Mouse (Mus musculus) layer of hippocampus, adult 8-10 months (tissue): ENCODE measurements around the gene Caln1. TPM values are rescaled to one million over a fixed set of nuclear protein-coding genes. Genes with fewer than 3 reads are reported as not detected.
"Not testable (repeated sequence)": the region's sequence is repeated elsewhere in the genome, so short reads cannot be mapped to it uniquely, and the experiment has no call there.

Experiments used
- DNase-seq, 2 experiments: peaks; one replicate each; pipeline ENCODE4 v3.0.0; 2022; ENCODE audit warnings: low spot score in 2 of 2
- total RNA-seq, 4 experiments: library from RNA; stranded (reverse); gene quantifications; 2 replicates each; pipeline ENCODE4 v1.2.4; 2022

Caln1 gene
- total RNA-seq, 4 experiments from 2014 or later, result 127 to 148 (median 137) TPM

GRCm38 (mm10) chr5:130515395-130515794 is 146.1 kb downstream of the Caln1 start:
- DNase-seq, result no peak

GRCm38 (mm10) chr5:130520527-130520926 is 151.3 kb downstream of the Caln1 start:
- DNase-seq, result no peak

- no peak for DNase-seq
Observed at GRCm38 (mm10) chr5:130527416-130527815, 158.2 kb downstream of the Caln1 start.

- DNase-seq, result no peak
Observed at GRCm38 (mm10) chr5:130547496-130547895, 178.2 kb downstream of the Caln1 start.

GRCm38 (mm10) chr5:130553916-130554315 is 184.7 kb downstream of the Caln1 start:
- no peak for DNase-seq

- DNase-seq, result no peak
Observed at GRCm38 (mm10) chr5:130563146-130563545, 193.9 kb downstream of the Caln1 start.

GRCm38 (mm10) chr5:130566002-130566401 is 196.7 kb downstream of the Caln1 start:
- no peak for DNase-seq

GRCm38 (mm10) chr5:130577581-130577980 is 208.3 kb downstream of the Caln1 start:
- DNase-seq, result no peak

GRCm38 (mm10) chr5:130584042-130584441 is 214.8 kb downstream of the Caln1 start:
- DNase-seq, result no peak

GRCm38 (mm10) chr5:130586257-130586656 is 217.0 kb downstream of the Caln1 start:
- no peak for DNase-seq

GRCm38 (mm10) chr5:130596541-130596940 is 227.3 kb downstream of the Caln1 start:
- DNase-seq, result no peak

- no peak for DNase-seq
Observed at GRCm38 (mm10) chr5:130613657-130614056, 244.4 kb downstream of the Caln1 start.

GRCm38 (mm10) chr5:130614209-130614608 is 245.0 kb downstream of the Caln1 start:
- DNase-seq, result no peak

GRCm38 (mm10) chr5:130620060-130620459 is 250.8 kb downstream of the Caln1 start:
- no peak for DNase-seq

GRCm38 (mm10) chr5:130623206-130623605 is 254.0 kb downstream of the Caln1 start:
- DNase-seq, result peak; percentile 29 to 42

- DNase-seq, result peak in 1 of 2 experiments; percentile 15
Observed at GRCm38 (mm10) chr5:130627800-130628199, 258.5 kb downstream of the Caln1 start.

GRCm38 (mm10) chr5:130635397-130635796 is 266.1 kb downstream of the Caln1 start:
- DNase-seq, result no peak

- no peak for DNase-seq
Observed at GRCm38 (mm10) chr5:130641881-130642280, 272.6 kb downstream of the Caln1 start.

- DNase-seq, result not testable (repeated sequence)
Observed at GRCm38 (mm10) chr5:130646126-130646525, 276.9 kb downstream of the Caln1 start.

- DNase-seq, result no peak
Observed at GRCm38 (mm10) chr5:130658141-130658540, 288.9 kb downstream of the Caln1 start.

GRCm38 (mm10) chr5:130666091-130666490 is 296.8 kb downstream of the Caln1 start:
- DNase-seq, result peak in 1 of 2 experiments; percentile 16

- no peak for DNase-seq
Observed at GRCm38 (mm10) chr5:130672588-130672987, 303.3 kb downstream of the Caln1 start.

- DNase-seq, result no peak
Observed at GRCm38 (mm10) chr5:130673092-130673491, 303.8 kb downstream of the Caln1 start.

GRCm38 (mm10) chr5:130677895-130678294 is 308.6 kb downstream of the Caln1 start:
- no peak for DNase-seq
